In the genomic region with DNA sequence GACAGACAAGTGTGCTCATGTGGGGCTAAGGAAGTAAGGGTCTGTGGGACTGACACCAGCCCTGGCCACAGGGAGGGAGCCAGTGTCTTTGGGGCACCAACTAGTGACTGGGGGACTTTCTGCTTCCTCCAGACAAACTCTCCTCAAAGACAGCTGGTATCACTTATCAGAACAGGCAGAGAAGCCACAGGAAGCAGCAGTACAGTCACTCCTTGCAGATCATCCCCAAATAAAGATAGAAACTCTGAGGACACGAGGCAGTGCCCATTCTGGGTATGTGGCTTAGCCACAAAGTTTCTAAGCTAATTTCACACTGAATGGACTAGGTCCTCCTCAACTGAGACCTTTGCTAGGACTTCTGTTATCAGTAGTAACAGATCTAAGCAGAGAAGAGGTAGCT, we compare ENCODE assay signal across 21 mouse cellular contexts. TPM values are rescaled to one million over a fixed set of nuclear protein-coding genes. Genes with fewer than 3 reads are reported as not detected.
DNase-seq lines count a peak whose midpoint lies in the region; ATAC-seq and TF ChIP-seq lines count a peak whose summit lies in the region.
"Had no signal": no experiment of that assay in that cellular context is flagged by ENCODE, and none has a peak within 500 bp of the region (broad histone marks: within the 10 kb centered on the region; RNA-seq: fewer than 3 reads in every experiment).

No protein-coding gene starts in this region.

- no peaks in the 10 kb centered on the region for H3K27me3 ChIP-seq in stomach, embryonic 14.5 days (ENCODE audit: control insufficient read depth, insufficient read depth, low read length)
- H3K27me3 ChIP-seq in stomach, postnatal 0 days (ENCODE audit: control insufficient read depth, insufficient read depth, low read length) = no peaks in the 10 kb centered on the region
- H3K27me3 ChIP-seq in liver, embryonic 14.5 days (ENCODE audit: control insufficient read depth, insufficient read depth, low read length) = no peaks in the 10 kb centered on the region
- no peaks in the 10 kb centered on the region for H3K27me3 ChIP-seq in kidney, embryonic 15.5 days
- no peaks in the 10 kb centered on the region for H3K27me3 ChIP-seq in hindbrain, postnatal 0 days (ENCODE audit: insufficient read depth, low read length)
- H3K27me3 ChIP-seq: CH12.LX; forebrain, embryonic 12.5 days; hindbrain, embryonic 13.5 days; neural tube, embryonic 12.5 days had no signal

- H3K4me2 ChIP-seq in stomach, embryonic 14.5 days (replicated peaks; ENCODE audit: low read depth, low read length) = no peak overlapping the region
- H3K4me2 ChIP-seq in stomach, postnatal 0 days (replicated peaks; ENCODE audit: low read depth) = no peak overlapping the region
- H3K4me2 ChIP-seq in liver, embryonic 14.5 days (ENCODE audit: low read depth) = peak overlapping the region; percentile 17; the same call in 1 of the 2 replicates
- no peak overlapping the region for H3K4me2 ChIP-seq in kidney, embryonic 15.5 days
- no peak overlapping the region for H3K4me2 ChIP-seq in hindbrain, postnatal 0 days (ENCODE audit: low read depth, low read length)
- H3K4me2 ChIP-seq: forebrain, embryonic 12.5 days; hindbrain, embryonic 13.5 days; neural tube, embryonic 12.5 days had no signal

- no peak for TF ChIP-seq CTCF in stomach, postnatal 0 days (IDR thresholded peaks at IDR 0.05; ENCODE audit: low read depth)
- TF ChIP-seq CTCF in liver, embryonic 14.5 days (IDR thresholded peaks at IDR 0.05; ENCODE audit: low read depth) = no peak
- TF ChIP-seq CTCF in hindbrain, postnatal 0 days (IDR thresholded peaks at IDR 0.05; ENCODE audit: low read depth) = no peak

- no peaks in the 10 kb centered on the region for H3K9me3 ChIP-seq in stomach, embryonic 14.5 days (ENCODE audit: control insufficient read depth, low read depth, low read length)
- no peaks in the 10 kb centered on the region for H3K9me3 ChIP-seq in stomach, postnatal 0 days (ENCODE audit: control insufficient read depth, low read length)
- no peaks in the 10 kb centered on the region for H3K9me3 ChIP-seq in liver, embryonic 14.5 days (ENCODE audit: control insufficient read depth, low read length)
- no peaks in the 10 kb centered on the region for H3K9me3 ChIP-seq in kidney, embryonic 15.5 days (replicated peaks)
- H3K9me3 ChIP-seq in hindbrain, postnatal 0 days (ENCODE audit: low read length) = no peaks in the 10 kb centered on the region
- H3K9me3 ChIP-seq: embryonic facial prominence, embryonic 10.5 days; forebrain, embryonic 12.5 days; hindbrain, embryonic 13.5 days; neural tube, embryonic 12.5 days had no signal

- H3K36me3 ChIP-seq in stomach, embryonic 14.5 days (ENCODE audit: control insufficient read depth, insufficient read depth, low read length) = peaks cover 45% of the 10 kb centered on the region
- H3K36me3 ChIP-seq in stomach, postnatal 0 days (ENCODE audit: control insufficient read depth, insufficient read depth, low read length) = peaks cover 22% of the 10 kb centered on the region
- H3K36me3 ChIP-seq in liver, embryonic 14.5 days (replicated peaks; ENCODE audit: control insufficient read depth, insufficient read depth, low read depth) = peaks cover 17% of the 10 kb centered on the region
- H3K36me3 ChIP-seq in kidney, embryonic 15.5 days = peaks cover 97% of the 10 kb centered on the region
- peaks cover 82% of the 10 kb centered on the region for H3K36me3 ChIP-seq in hindbrain, postnatal 0 days (ENCODE audit: insufficient read depth, low read length)

- ATAC-seq in stomach, embryonic 14.5 days (ENCODE audit: insufficient number of reproducible peaks, insufficient read depth, low FRiP score, low read depth) = 0 out of 2 replicates have a peak, but pooled peaks have one; percentile 14
- no peak for ATAC-seq in stomach, postnatal 0 days (ENCODE audit: low FRiP score, low TSS enrichment)
- ATAC-seq in common myeloid progenitor, adult 5-6 weeks (replicated peaks; ENCODE audit: low read depth, poor library complexity, severe bottlenecking) = peak; percentile 87
- peak; percentile 80 for ATAC-seq in liver, embryonic 14.5 days (ENCODE audit: insufficient read depth)
- peak; percentile 86 for ATAC-seq in megakaryocyte-erythroid progenitor cell, adult 5-6 weeks (replicated peaks; ENCODE audit: low FRiP score, low TSS enrichment, poor library complexity, severe bottlenecking)
- ATAC-seq in kidney, embryonic 15.5 days (replicated peaks; ENCODE audit: low FRiP score) = no peak
- ATAC-seq in hindbrain, postnatal 0 days = no peak

- no peak for TF ChIP-seq EP300 in stomach, postnatal 0 days (optimal IDR thresholded peaks at IDR 0.05)
- TF ChIP-seq EP300 in liver, embryonic 14.5 days (IDR thresholded peaks at IDR 0.05; ENCODE audit: low read depth) = peak; percentile 60

- no peak for DNase-seq in stomach, postnatal 0 days (ENCODE audit: low spot score)
- DNase-seq in liver, embryonic 14.5 days (ENCODE audit: low read depth in 3 of 3, low spot score in 3 of 3) = peak; percentile 24 to 36 (median 29)
- no peak for DNase-seq in frontal cortex, postnatal 25 days (ENCODE audit: low spot score in 2 of 2)
- DNase-seq in hindbrain, postnatal 0 days (ENCODE audit: low spot score) = no peak
- DNase-seq: adrenal gland, postnatal 10 days; cerebellum, adult 8-10 months; gastrocnemius, postnatal 14 days; heart, postnatal 10 days; kidney, adult 8-10 months; kidney, postnatal 25 days; left cerebral cortex, postnatal 4 days; lung, postnatal 10 days had no signal

- no peaks in the 10 kb centered on the region for H3K4me1 ChIP-seq in stomach, embryonic 14.5 days (ENCODE audit: control insufficient read depth, insufficient read depth, low read length)
- no peaks in the 10 kb centered on the region for H3K4me1 ChIP-seq in stomach, postnatal 0 days (replicated peaks; ENCODE audit: control insufficient read depth, insufficient read depth)
- peaks cover 14 to 53% of the 10 kb centered on the region in 2 experiments for H3K4me1 ChIP-seq in liver, embryonic 14.5 days (replicated peaks; ENCODE audit: control insufficient read depth in 2 of 2, insufficient read depth in 2 of 2, low read length in 1 of 2)
- no peaks in the 10 kb centered on the region for H3K4me1 ChIP-seq in kidney, embryonic 15.5 days
- no peaks in the 10 kb centered on the region for H3K4me1 ChIP-seq in hindbrain, postnatal 0 days (ENCODE audit: insufficient read depth, low read length)
- H3K4me1 ChIP-seq: embryonic facial prominence, embryonic 10.5 days; forebrain, embryonic 12.5 days; hindbrain, embryonic 13.5 days; neural tube, embryonic 12.5 days had no signal

- H3K27ac ChIP-seq in stomach, embryonic 14.5 days (ENCODE audit: low read length) = no peak overlapping the region
- H3K27ac ChIP-seq in stomach, postnatal 0 days (replicated peaks) = no peak overlapping the region
- H3K27ac ChIP-seq in liver, embryonic 14.5 days = peak overlapping the region; percentile 60
- H3K27ac ChIP-seq in kidney, embryonic 15.5 days = no peak overlapping the region
- no peak overlapping the region for H3K27ac ChIP-seq in hindbrain, postnatal 0 days
- H3K27ac ChIP-seq: embryonic facial prominence, embryonic 10.5 days; forebrain, embryonic 12.5 days; hindbrain, embryonic 13.5 days; neural tube, embryonic 12.5 days had no signal

- no peak overlapping the region for H3K9ac ChIP-seq in stomach, embryonic 14.5 days (replicated peaks; ENCODE audit: low read depth, low read length)
- no peak overlapping the region for H3K9ac ChIP-seq in stomach, postnatal 0 days (ENCODE audit: low read length)
- H3K9ac ChIP-seq in liver, embryonic 14.5 days (replicated peaks) = peak overlapping the region; percentile 23; the same call in 1 of the 2 replicates
- H3K9ac ChIP-seq in kidney, embryonic 15.5 days = no peak overlapping the region
- H3K9ac ChIP-seq in hindbrain, postnatal 0 days (replicated peaks; ENCODE audit: low read length) = no peak overlapping the region
- H3K9ac ChIP-seq: forebrain, embryonic 12.5 days; hindbrain, embryonic 13.5 days; neural tube, embryonic 12.5 days had no signal

- no peak overlapping the region for H3K4me3 ChIP-seq in stomach, embryonic 14.5 days (ENCODE audit: low read depth, low read length)
- no peak overlapping the region for H3K4me3 ChIP-seq in stomach, postnatal 0 days (ENCODE audit: low read depth, low read length)
- H3K4me3 ChIP-seq in liver, embryonic 14.5 days (ENCODE audit: insufficient read depth in 1 of 2, low read depth in 2 of 2, low read length in 2 of 2) = no peak overlapping the region
- no peak overlapping the region for H3K4me3 ChIP-seq in kidney, embryonic 15.5 days (replicated peaks)
- H3K4me3 ChIP-seq in hindbrain, postnatal 0 days (ENCODE audit: low read length) = no peak overlapping the region
- H3K4me3 ChIP-seq: embryonic facial prominence, embryonic 10.5 days; forebrain, embryonic 12.5 days; hindbrain, embryonic 13.5 days; neural tube, embryonic 12.5 days had no signal

- 77% methylated on average over 1 of the region's 1 CpGs for WGBS in stomach, embryonic 14.5 days
- WGBS in stomach, postnatal 0 days = 70% methylated on average over 1 of the region's 1 CpGs
- 6% methylated on average over 1 of the region's 1 CpGs for WGBS in liver, embryonic 14.5 days (ENCODE audit: insufficient replicate concordance)
- 81% methylated on average over 1 of the region's 1 CpGs for WGBS in kidney, embryonic 15.5 days
- 90% methylated on average over 1 of the region's 1 CpGs for WGBS in hindbrain, postnatal 0 days

RNA-seq across cellular contexts. Expression of a gene that starts 22.1 kb away (rescaled TPM):
- 177 and 180 TPM in 2 replicates for polyA plus RNA-seq in stomach, embryonic 14.5 days (2014; fragmentation: Nextera tagmentation; extraction: Ambion mirVana)
- 137 and 141 TPM in 2 replicates for polyA plus RNA-seq in stomach, postnatal 0 days (2015; fragmentation: Nextera tagmentation; extraction: Ambion mirVana)
- 41.2 and 46.7 TPM in 2 replicates for total RNA-seq in common myeloid progenitor, adult 5-6 weeks (2017)
- 21.4 and 31.0 TPM in 2 replicates for polyA plus RNA-seq in liver, embryonic 14.5 days (2012; rRNA removed)
- 31.5 and 32.3 TPM in 2 replicates for polyA plus RNA-seq in liver, embryonic 14.5 days (2014; fragmentation: Nextera tagmentation; extraction: Ambion mirVana)
- 23.5 and 23.7 TPM in 2 replicates for total RNA-seq in megakaryocyte-erythroid progenitor cell, adult 5-6 weeks (2014; fragmentation: Nextera tagmentation)
- 34.7 and 42.2 TPM in 2 replicates for total RNA-seq in megakaryocyte-erythroid progenitor cell, adult 5-6 weeks (2017)
- polyA plus RNA-seq in kidney, embryonic 15.5 days (2015; fragmentation: Nextera tagmentation; extraction: Ambion mirVana) = 167 and 180 TPM in 2 replicates
- total RNA-seq in hindbrain, postnatal 0 days (2014; rRNA removed) = 120 TPM in 2 replicates
- 154 and 157 TPM in 2 replicates for polyA plus RNA-seq in hindbrain, postnatal 0 days (2015; fragmentation: Nextera tagmentation; extraction: Ambion mirVana)

Comparison
In these comparisons a context has a peak if more than half of its experiments do, and no peak if none do; other contexts are left out.
1. ATAC-seq: peak in stomach, embryonic 14.5 days (single experiment), common myeloid progenitor, adult 5-6 weeks (single experiment), liver, embryonic 14.5 days (single experiment) and megakaryocyte-erythroid progenitor cell, adult 5-6 weeks (single experiment); none in stomach, postnatal 0 days (single experiment), kidney, embryonic 15.5 days (single experiment) and hindbrain, postnatal 0 days (single experiment).
2. DNase-seq: peak in liver, embryonic 14.5 days (3 of 3); none in stomach, postnatal 0 days (single experiment), frontal cortex, postnatal 25 days (0 of 2) and hindbrain, postnatal 0 days (single experiment).